Mouse (Mus musculus) thymus, postnatal 14 days (tissue): ENCODE results near the gene Kidins220.

Source experiments
- DNase-seq: peaks from one replicate; pipeline ENCODE4 v3.0.0; 2021

The Kidins220 gene

GRCm38 (mm10) chr12:25027416-25027815 lies 52.7 kb downstream of the Kidins220 start:
- peak; percentile 51 for DNase-seq

GRCm38 (mm10) chr12:25033662-25034337 lies 59.1 kb downstream of the Kidins220 start:
- DNase-seq, result no peak

- DNase-seq, result no peak
Measured at GRCm38 (mm10) chr12:25034338-25034953, 59.7 kb downstream of the Kidins220 start.

- no peak for DNase-seq
Measured at GRCm38 (mm10) chr12:25036024-25036423, 61.3 kb downstream of the Kidins220 start.

GRCm38 (mm10) chr12:25037222-25037621 lies 62.5 kb downstream of the Kidins220 start:
- DNase-seq, result no peak

- no peak for DNase-seq
Measured at GRCm38 (mm10) chr12:25037681-25038472, 63.2 kb downstream of the Kidins220 start.

GRCm38 (mm10) chr12:25044056-25044455 lies 69.3 kb downstream of the Kidins220 start:
- no peak for DNase-seq

GRCm38 (mm10) chr12:25044579-25044978 lies 69.9 kb downstream of the Kidins220 start:
- DNase-seq, result no peak

- no peak for DNase-seq
Measured at GRCm38 (mm10) chr12:25049253-25049652, 74.5 kb downstream of the Kidins220 start.

- DNase-seq, result peak; percentile 12
Measured at GRCm38 (mm10) chr12:25054511-25054910, 79.8 kb downstream of the Kidins220 start.

GRCm38 (mm10) chr12:25054963-25055362 lies 80.2 kb downstream of the Kidins220 start:
- DNase-seq, result peak; percentile 59

GRCm38 (mm10) chr12:25059487-25060200 lies 84.9 kb downstream of the Kidins220 start:
- no peak for DNase-seq

- DNase-seq, result no peak
Measured at GRCm38 (mm10) chr12:25060901-25061300, 86.2 kb downstream of the Kidins220 start.

GRCm38 (mm10) chr12:25062264-25062663 lies 87.5 kb downstream of the Kidins220 start:
- DNase-seq, result no peak

- DNase-seq, result no peak
Measured at GRCm38 (mm10) chr12:25073374-25073773, 98.6 kb downstream of the Kidins220 start.

- no peak for DNase-seq
Measured at GRCm38 (mm10) chr12:25074344-25074743, 99.6 kb downstream of the Kidins220 start.

- no peak for DNase-seq
Measured at GRCm38 (mm10) chr12:25083260-25084178, 108.8 kb downstream of the Kidins220 start.

GRCm38 (mm10) chr12:25086966-25087365 lies 112.2 kb downstream of the Kidins220 start:
- DNase-seq, result no peak

GRCm38 (mm10) chr12:25089433-25089832 lies 114.7 kb downstream of the Kidins220 start:
- DNase-seq, result no peak

- peak; percentile 86 for DNase-seq
Measured at GRCm38 (mm10) chr12:25092027-25092704, 117.4 kb downstream of the Kidins220 start.

- DNase-seq, result peak; percentile 70
Measured at GRCm38 (mm10) chr12:25092751-25093211, 118.1 kb downstream of the Kidins220 start.
